Mouse (Mus musculus): ENCODE measurements around the gene Utp11. TPM values are rescaled to one million over a fixed set of nuclear protein-coding genes. Genes with fewer than 3 reads are reported as not detected.
"Not testable (repeated sequence)": the region's sequence is repeated elsewhere in the genome, so short reads cannot be mapped to it uniquely, and the experiment has no call there.

The Utp11 gene
- polyA plus RNA-seq, 1 experiment from 2014 or later: 86.4 TPM

- not testable (repeated sequence) for H3K4me3 ChIP-seq; H3K9ac ChIP-seq; ATAC-seq (ENCODE audit: insufficient number of reproducible peaks, insufficient read depth, low FRiP score, low TSS enrichment); H3K4me2 ChIP-seq (replicated peaks); H3K27ac ChIP-seq; H3K9me3 ChIP-seq; H3K27me3 ChIP-seq
- Histone ChIP-seq H3K36me3 (peaks cover 28% of the 10 kb centered on the region), H3K4me1 (peaks cover 31% of the 10 kb centered on the region)
- WGBS: 68% methylated on average over 5 of the region's 5 CpGs
Measured at GRCm38 (mm10) chr4:124713850-124714249, 20.4 kb upstream of the Utp11 start.

DNA sequence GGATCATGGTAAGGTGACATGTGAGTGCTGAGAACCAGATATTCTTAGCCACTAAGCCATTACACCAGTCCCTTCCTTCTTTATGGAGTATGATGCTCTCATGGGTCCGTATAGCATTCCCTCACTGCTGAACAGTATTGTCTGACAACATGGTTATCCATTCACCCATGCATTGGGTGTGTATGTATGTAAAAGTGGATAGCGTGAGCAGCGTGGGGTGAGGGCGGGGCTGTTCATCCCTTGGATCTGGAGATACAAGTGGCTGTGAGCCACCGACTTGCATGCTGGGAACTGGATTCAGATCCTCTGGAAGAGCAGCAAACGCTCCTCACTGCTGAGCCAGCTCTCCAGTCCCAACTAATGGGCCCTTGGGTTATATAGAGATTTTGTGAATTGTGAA is 19.2 kb upstream of the Utp11 start:
- Histone ChIP-seq H3K36me3 (peaks cover 19% of the 10 kb centered on the region), H3K4me1 (peaks cover 36% of the 10 kb centered on the region), H3K27ac (no peak overlapping the region), H3K9ac (no peak overlapping the region), H3K27me3 (no peaks in the 10 kb centered on the region), H3K4me2 (replicated peaks) (no peak overlapping the region), H3K9me3 (no peaks in the 10 kb centered on the region), H3K4me3 (no peak overlapping the region)
- ATAC-seq (ENCODE audit: insufficient number of reproducible peaks, insufficient read depth, low FRiP score, low TSS enrichment): no peak
- 85% methylated on average over 6 of the region's 6 CpGs for WGBS

GRCm38 (mm10) chr4:124710776-124711291 is 17.4 kb upstream of the Utp11 start:
- H3K27ac ChIP-seq: peak overlapping the region; percentile 98; the same call in 1 of the 2 replicates
- 10% methylated on average over 5 of the region's 5 CpGs for WGBS

DNA sequence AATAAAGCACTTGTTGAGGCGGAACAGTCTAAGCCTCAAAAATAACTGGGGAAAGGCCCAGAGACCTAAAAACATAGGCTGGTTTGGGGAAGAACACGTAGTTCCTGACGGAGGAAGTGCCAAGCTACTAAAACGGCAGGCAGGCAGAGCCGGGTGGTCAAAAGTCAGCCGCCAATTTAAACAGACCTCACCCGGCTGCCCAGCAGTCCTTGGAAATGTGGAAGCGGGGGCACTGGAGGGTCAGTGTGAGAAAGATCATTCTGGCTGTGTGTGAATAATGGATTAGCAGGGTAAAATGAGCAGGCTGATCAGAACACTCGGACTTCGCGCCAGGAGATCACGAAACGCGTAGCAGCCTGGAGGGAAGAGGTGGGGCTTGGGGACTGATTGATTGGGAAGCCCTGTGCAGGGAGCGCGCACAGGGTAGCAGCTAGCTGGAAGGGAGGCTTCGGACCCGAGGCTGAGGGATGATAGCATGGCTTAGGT is 16.6 kb upstream of the Utp11 start:
- H3K4me2 ChIP-seq (replicated peaks): peak overlapping the region; percentile 52
- H3K9me3 ChIP-seq: no peaks in the 10 kb centered on the region
- H3K36me3 ChIP-seq: peaks cover 26% of the 10 kb centered on the region
- H3K4me1 ChIP-seq: peaks cover 40% of the 10 kb centered on the region
- no peak overlapping the region for H3K9ac ChIP-seq
- 4% methylated on average over 18 of the region's 18 CpGs for WGBS
- peak overlapping the region; percentile 98 for H3K27ac ChIP-seq
- no peaks in the 10 kb centered on the region for H3K27me3 ChIP-seq
- no peak for ATAC-seq (ENCODE audit: insufficient number of reproducible peaks, insufficient read depth, low FRiP score, low TSS enrichment)
- H3K4me3 ChIP-seq: peak overlapping the region; percentile 22

More at GRCm38 (mm10) chr4:124710776-124711291, 17.4 kb upstream of the Utp11 start:
- no peak for ATAC-seq (ENCODE audit: insufficient number of reproducible peaks, insufficient read depth, low FRiP score, low TSS enrichment)
- Histone ChIP-seq H3K9ac (no peak overlapping the region), H3K27me3 (no peaks in the 10 kb centered on the region), H3K9me3 (no peaks in the 10 kb centered on the region), H3K36me3 (peaks cover 21% of the 10 kb centered on the region), H3K4me3 (no peak overlapping the region), H3K4me1 (peaks cover 38% of the 10 kb centered on the region), H3K4me2 (replicated peaks) (peak overlapping the region; percentile 52; the same call in 1 of the 2 replicates)

DNA sequence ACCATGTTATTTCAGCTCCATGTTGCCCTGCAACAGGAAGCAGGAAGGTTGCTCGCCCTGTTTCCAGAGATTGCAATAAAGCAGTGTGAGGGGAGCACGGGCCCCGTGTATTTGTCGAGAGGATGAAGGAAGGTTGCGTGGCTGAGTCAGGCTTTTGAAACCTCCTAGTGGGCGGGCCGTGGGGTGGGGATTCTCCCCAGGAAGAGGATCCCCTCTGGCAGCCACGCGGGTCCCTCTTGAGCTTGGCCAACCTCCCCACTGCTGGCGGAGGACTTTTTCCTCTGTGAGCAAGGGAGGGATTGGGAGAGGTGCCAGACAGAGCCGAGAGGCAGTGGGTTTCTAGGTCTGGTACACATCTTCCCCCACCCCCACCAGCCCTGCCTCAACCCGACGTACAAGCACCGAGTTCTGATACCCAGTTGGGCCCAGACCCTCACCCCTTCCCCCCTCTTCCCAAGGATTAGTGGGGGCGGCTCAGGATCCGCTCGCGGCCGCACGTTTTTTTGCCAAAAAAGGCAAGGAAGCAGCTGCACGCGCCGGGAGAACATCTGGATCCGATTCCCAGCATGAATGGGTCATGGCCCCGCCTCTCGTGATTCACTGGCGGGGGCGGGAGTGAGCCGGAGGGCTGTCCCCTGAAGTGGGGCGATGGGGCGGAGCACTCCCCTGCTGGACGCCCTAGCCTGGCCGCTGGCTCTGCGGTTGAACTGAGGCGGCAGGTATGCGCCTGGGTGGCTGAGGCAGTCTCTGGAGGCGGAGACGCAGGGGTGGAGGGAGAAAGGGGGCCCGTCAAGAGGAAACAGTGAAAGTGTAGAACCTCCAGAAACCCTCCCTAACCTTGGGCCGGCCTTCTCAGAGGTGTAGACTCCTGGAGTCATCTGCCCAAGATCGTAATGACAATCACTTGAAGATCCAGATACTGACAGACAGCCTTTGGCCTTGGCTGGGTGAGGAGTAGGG is 15.4 kb upstream of the Utp11 start:
- H3K4me2 ChIP-seq (replicated peaks): peak overlapping the region; percentile 52
- H3K27ac ChIP-seq: peak overlapping the region; percentile 98
- no peak overlapping the region for H3K9ac ChIP-seq
- H3K27me3 ChIP-seq: no peaks in the 10 kb centered on the region
- peak overlapping the region; percentile 11 for H3K4me3 ChIP-seq
- H3K9me3 ChIP-seq: no peaks in the 10 kb centered on the region
- peaks cover 52% of the 10 kb centered on the region for H3K4me1 ChIP-seq
- peak; percentile 86 for ATAC-seq (ENCODE audit: insufficient number of reproducible peaks, insufficient read depth, low FRiP score, low TSS enrichment)
- peaks cover 26% of the 10 kb centered on the region for H3K36me3 ChIP-seq
- 1% methylated on average over 41 of the region's 41 CpGs for WGBS

GRCm38 (mm10) chr4:124708200-124708517 is 14.8 kb upstream of the Utp11 start:
- H3K36me3 ChIP-seq: peaks cover 26% of the 10 kb centered on the region
- H3K4me2 ChIP-seq (replicated peaks): peak overlapping the region; percentile 52; the same call in 1 of the 2 replicates
- WGBS: 11% methylated on average over 1 of the region's 1 CpGs
- H3K9ac ChIP-seq, H3K27me3 ChIP-seq, H3K4me3 ChIP-seq, H3K9me3 ChIP-seq: not testable (repeated sequence)
- 0 out of 2 replicates have a peak, but pooled peaks have one; percentile 3 for ATAC-seq (ENCODE audit: insufficient number of reproducible peaks, insufficient read depth, low FRiP score, low TSS enrichment)
- peaks cover 59% of the 10 kb centered on the region for H3K4me1 ChIP-seq
- H3K27ac ChIP-seq: peak overlapping the region; percentile 98

- not testable (repeated sequence) for H3K4me2 ChIP-seq (replicated peaks); H3K4me3 ChIP-seq; H3K27me3 ChIP-seq; ATAC-seq (ENCODE audit: insufficient number of reproducible peaks, insufficient read depth, low FRiP score, low TSS enrichment); H3K9ac ChIP-seq; H3K9me3 ChIP-seq
- Histone ChIP-seq H3K27ac (peak overlapping the region; percentile 98), H3K4me1 (peaks cover 64% of the 10 kb centered on the region), H3K36me3 (peaks cover 26% of the 10 kb centered on the region)
- 88% methylated on average over 25 of the region's 25 CpGs for WGBS
Measured at GRCm38 (mm10) chr4:124707381-124708199, 14.2 kb upstream of the Utp11 start.

DNA sequence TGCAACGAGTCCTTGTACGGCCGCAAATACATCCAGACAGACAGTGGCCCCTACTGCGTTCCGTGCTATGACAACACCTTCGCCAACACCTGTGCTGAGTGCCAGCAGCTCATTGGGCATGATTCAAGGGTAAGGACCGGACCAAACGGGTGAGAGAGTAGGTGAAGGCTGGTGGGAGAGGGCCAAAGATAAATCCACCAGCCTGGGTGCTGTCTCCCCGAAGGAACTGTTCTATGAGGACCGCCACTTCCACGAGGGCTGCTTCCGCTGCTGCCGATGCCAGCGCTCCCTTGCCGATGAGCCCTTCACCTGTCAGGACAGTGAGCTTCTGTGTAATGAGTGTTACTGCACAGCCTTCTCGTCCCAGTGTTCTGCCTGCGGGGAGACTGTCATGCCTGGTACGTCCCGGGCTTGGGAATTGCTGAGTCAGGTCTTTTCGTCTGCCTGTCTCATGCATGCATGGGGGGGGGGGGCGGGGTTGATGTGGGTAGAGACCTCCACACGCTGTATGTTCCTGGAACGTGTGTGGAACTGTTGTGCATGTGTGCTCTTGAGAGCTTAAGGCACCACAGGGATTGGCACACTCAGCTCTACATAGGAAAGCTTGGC is 12.4 kb upstream of the Utp11 start:
- no peak overlapping the region for H3K4me3 ChIP-seq
- no peaks in the 10 kb centered on the region for H3K9me3 ChIP-seq
- no peak overlapping the region for H3K9ac ChIP-seq
- H3K27ac ChIP-seq: peak overlapping the region; percentile 96
- no peak for ATAC-seq (ENCODE audit: insufficient number of reproducible peaks, insufficient read depth, low FRiP score, low TSS enrichment)
- peak overlapping the region; percentile 80; the same call in 1 of the 2 replicates for H3K4me2 ChIP-seq (replicated peaks)
- H3K27me3 ChIP-seq: no peaks in the 10 kb centered on the region
- WGBS: 84% methylated on average over 23 of the region's 23 CpGs
- peaks cover 26% of the 10 kb centered on the region for H3K36me3 ChIP-seq
- H3K4me1 ChIP-seq: peaks cover 77% of the 10 kb centered on the region

- H3K27ac ChIP-seq: peak overlapping the region; percentile 96
- H3K4me3 ChIP-seq: peak overlapping the region; percentile 22
- ATAC-seq (ENCODE audit: insufficient number of reproducible peaks, insufficient read depth, low FRiP score, low TSS enrichment): no peak
- WGBS: 10% methylated on average over 11 of the region's 11 CpGs
- no peaks in the 10 kb centered on the region for H3K27me3 ChIP-seq
- H3K4me2 ChIP-seq (replicated peaks): peak overlapping the region; percentile 80
- no peaks in the 10 kb centered on the region for H3K9me3 ChIP-seq
- H3K36me3 ChIP-seq: peaks cover 26% of the 10 kb centered on the region
- peak overlapping the region; percentile 40 for H3K9ac ChIP-seq
- peaks cover 71% of the 10 kb centered on the region for H3K4me1 ChIP-seq
Measured at GRCm38 (mm10) chr4:124704797-124705474, 11.5 kb upstream of the Utp11 start.

- 3% methylated on average over 6 of the region's 6 CpGs for WGBS
- Histone ChIP-seq H3K4me1 (peaks cover 69% of the 10 kb centered on the region), H3K4me2 (replicated peaks) (peak overlapping the region; percentile 80), H3K4me3 (peak overlapping the region; percentile 22), H3K9me3 (no peaks in the 10 kb centered on the region), H3K27me3 (no peaks in the 10 kb centered on the region), H3K27ac (peak overlapping the region; percentile 96), H3K36me3 (peaks cover 26% of the 10 kb centered on the region), H3K9ac (peak overlapping the region; percentile 40)
- ATAC-seq (ENCODE audit: insufficient number of reproducible peaks, insufficient read depth, low FRiP score, low TSS enrichment): no peak
Measured at GRCm38 (mm10) chr4:124703881-124704796, 10.7 kb upstream of the Utp11 start.

All from embryonic facial prominence, embryonic 12.5 days (tissue).